Mouse (Mus musculus) kidney, postnatal 36 days (tissue): ENCODE data around the gene Arhgef11.
A peak's percentile ranks its signal among the peaks of the same experiment; 100 is the strongest.

Experiments
- DNase-seq, 2 experiments: peaks; one replicate each; pipeline ENCODE4 v3.0.0; 2021 to 2022; ENCODE audit warnings: mixed read lengths in 2 of 2

Arhgef11 gene

DNA sequence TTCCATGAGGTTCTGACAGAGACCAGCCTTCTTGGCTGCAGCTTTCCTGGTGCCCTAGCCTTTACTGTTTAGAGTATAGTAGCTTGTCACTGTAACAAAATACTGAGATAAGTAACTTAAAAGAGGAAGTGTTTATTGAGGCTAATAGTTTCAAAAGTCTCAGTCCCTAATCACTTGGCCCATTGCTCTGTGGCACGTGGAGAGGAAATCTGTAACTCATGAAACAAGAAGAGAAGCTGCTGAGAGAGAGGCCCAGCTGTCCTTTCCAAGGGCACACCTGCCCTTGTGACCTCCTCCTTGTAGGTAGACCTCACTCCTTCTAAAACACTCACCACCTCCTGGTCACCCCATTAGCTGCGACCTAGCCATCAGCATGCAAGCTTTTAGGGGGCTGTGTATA is 101.2 kb downstream of the Arhgef11 start:
- no peak for DNase-seq

DNA sequence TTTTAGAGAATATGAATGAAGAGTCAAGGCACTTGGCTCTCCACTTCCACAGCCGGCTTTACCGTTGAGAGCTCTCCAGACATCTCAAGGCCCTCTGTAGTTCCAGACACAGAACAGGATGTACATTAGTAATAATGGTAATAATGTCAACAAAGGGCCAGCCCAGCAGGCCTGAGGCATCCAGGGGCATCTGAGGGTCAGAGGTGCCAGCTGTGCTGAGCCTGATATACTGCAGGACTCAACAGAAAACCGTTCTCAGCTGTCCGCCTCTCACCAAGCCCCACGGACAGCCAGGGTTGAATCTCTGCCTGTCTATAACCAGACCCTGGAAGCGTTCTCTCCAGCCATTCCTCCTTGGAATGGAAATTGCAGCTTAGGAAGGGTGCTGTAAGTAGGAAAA is 107.2 kb downstream of the Arhgef11 start:
- DNase-seq = no peak

DNA sequence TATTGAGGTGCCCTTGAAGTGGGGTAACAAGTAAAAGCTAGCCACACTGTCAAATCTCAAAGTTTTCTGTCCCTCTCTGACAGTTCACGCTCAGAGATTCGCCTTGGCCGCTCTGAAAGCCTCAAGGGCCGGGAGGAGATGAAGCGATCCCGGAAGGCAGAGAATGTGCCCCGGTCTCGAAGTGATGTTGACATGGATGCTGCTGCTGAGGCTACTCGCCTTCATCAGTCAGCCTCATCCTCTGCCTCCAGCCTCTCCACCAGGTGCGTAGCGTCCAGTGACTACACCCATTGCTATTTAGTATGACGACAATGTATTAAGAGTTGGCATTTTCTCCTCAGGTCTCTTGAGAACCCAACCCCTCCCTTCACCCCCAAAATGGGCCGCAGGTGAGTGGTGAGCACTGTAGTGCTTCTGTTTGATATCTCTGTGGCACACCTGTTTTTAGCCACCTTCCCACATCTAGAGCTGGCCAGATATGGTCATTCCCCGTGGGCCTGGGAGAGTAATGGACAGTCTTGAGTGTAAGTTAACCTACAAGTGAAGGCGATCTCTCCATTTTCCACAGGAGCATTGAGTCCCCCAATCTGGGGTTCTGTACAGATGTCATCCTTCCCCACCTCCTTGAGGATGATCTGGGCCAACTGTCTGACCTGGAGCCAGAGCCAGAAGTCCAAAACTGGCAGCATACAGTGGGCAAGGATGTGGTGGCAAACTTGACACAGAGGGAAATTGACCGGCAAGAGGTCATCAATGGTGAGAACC is 108.2 kb downstream of the Arhgef11 start:
- no peak for DNase-seq

DNA sequence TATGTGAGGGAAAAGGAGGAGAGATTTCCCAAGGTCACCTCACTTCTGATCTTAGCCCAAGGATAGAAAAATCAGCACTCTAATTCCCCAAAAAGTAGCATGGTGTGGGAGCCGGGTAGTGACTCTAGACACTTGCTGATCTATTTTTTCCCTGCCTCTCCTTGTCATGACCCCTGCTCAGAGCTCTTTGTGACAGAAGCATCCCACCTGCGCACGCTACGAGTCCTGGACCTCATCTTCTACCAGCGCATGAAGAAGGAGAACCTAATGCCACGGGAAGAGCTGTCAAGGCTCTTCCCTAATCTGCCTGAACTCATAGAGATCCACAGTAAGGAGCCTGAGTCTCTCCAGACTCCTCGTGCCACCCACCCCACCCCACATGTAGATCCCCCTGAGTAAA is 108.8 kb downstream of the Arhgef11 start:
- DNase-seq = no peak

DNA sequence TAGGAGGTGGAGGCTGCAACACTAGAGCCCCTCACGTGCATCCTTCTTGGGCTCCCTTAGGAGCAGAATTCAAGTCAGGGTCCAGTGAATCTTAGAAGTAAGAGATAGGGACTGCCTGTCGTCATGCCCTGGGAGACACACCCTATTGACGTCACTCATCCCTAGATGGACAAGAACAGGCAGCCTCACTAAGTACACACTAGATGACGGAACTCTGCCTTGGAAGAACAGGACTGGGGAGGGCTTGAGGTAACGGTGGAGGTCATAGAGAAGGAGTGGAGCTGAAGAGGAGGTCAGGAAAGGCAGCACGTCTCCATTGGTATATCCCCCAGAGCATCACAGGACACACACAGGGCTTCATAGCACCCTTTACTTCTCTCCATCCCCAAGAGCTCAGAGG is 111.3 kb downstream of the Arhgef11 start:
- DNase-seq = no peak

DNA sequence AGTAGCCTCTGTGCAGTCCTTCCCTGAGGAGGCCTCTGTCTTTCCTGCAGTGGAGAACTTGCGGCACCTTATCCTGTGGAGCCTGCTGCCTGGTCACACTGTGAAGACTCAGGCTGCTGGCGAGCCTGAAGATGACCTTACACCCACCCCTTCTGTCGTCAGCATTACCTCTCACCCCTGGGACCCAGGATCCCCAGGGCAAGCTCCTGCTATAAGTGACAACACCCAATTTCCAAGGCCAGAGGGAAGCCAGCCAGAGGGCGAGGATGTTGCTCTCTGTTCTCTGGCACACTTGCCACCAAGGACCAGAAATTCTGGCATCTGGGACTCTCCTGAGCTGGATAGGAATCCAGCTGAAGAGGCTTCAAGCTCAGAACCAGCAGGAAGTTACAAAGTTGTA is 115.7 kb downstream of the Arhgef11 start:
- DNase-seq = no peak

DNA sequence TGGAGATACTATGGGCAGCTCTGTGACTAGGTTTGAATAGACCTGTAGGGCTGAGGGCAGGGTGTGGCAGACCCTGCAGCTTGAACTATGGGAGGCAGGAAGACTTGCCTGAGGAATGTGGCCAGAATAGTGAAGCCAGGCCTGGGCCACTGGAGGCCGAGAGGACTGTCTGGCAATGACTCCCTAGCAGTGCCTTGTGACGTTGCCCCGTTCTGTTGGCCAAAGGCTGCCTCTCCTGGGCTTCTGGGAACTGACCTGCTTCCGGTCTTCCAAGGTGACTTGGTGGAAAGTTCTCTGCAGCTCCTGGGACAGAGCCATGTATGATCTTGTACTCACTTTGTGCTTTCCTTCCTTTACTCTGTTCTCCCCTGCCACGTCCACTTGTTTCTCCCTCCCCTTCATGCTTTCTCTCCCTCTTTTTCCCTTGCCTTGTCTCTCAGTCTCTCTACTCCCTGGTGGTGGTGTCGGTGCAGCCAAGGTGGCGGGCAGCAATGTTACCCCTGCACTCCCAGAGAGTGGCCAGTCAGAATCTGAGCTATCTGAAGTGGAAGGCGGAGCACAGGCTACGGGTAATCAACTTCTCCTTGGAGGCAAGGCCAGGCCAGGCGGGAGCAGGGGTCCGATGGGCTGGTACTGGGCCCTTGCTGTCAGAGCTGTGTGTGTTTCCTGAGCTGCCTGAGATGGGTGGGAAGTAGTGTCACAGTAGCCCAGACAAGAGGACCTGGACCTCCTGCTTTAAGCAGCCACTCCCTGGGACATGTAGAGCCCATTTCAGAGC is 116.8 kb downstream of the Arhgef11 start:
- DNase-seq = no peak

DNA sequence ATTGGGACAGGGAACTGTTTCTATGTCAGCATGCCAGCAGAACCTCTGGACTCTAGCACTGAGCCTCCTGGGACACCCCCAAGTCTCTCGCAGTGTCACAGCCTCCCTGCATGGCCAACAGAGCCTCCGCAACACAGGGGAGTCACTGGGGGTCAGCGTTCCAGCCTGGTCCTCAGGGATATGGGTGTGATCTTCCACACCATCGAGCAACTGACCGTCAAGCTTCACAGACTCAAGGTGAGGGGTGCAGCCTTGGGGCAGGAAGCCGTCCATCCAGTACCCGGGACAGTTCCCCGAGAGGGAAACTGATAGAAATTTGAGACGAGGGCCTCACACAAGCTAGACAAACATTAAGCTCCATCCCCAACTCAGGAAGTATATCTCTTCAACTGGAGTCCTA is 118.0 kb downstream of the Arhgef11 start:
- no peak for DNase-seq

DNA sequence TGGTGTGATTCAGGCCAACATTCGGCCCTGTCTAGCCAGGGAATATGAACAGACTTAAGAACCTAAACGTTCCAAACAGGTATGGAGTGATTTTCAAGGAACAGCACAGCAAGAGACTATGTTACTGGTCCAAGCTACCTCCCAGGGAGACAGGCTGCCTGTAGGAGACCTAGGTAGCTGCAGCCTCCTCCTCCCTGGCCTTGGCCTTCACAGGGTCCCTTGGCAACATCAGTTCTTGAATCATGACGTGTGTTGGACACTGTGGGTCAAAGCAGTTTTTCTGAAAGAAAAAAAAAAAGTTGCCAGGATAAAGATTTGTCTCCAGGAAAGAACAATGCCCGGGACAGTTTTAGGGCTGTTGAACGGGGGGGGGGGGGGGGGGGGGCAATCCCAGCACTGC is 121.5 kb downstream of the Arhgef11 start:
- no peak for DNase-seq

DNA sequence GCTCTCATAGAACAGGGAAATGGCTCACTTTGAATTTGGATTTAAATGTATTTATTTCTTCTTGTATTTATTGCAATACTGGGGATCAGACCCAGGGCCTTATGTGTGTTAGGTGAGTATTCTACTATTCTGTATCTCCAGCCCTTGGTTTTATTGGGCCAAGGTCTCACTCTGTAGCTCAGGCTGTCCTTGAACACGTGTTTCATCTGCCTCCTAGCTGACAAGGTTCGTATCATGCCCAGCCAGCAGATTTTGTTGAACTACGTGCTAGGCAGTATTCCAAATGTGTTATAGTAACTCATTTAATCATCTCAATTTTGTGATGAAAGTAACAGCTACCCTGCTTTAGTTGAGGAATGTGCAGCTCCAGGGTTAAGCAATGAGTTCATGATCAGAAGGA is 124.7 kb downstream of the Arhgef11 start:
- DNase-seq = no peak

DNA sequence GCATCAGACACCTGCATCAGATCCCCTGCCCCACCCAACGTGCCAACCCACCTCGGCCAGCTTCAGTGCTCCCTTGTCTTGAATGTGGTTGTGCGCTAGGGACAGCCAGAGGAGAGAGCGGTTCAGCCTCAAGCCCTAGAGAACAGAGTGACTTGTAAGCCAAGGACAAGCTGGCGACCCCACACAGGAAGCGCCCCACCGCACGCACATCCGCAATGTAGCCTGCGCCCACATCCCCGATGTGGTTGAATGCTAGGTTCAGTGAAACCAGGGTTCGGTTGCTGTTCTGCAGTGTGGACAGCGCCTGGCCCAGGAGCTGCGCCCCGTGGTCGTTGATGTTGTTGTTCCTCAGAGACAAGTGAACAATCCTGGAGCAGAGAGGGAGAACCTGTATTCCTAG is 125.4 kb downstream of the Arhgef11 start:
- no peak for DNase-seq

DNA sequence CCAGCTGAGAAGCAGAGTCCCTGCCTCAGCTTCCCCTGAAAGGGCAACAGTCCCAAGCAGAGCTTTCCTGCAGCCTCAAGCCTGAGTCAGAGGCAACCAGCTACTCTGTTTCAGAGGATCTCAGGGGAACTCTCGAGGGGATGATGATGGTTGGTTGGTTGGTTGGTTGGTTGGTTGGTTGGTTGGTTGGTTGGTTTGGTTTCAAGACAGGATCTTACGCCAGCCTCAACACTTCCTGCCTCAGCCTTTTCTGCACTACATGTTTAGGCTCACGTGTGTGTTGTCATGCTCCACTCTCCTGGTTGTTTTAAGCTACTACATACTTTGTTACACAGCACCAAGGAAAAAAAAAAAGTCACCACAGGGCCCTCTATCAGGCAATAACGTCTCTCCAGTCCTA is 126.6 kb downstream of the Arhgef11 start:
- DNase-seq = no peak

DNA sequence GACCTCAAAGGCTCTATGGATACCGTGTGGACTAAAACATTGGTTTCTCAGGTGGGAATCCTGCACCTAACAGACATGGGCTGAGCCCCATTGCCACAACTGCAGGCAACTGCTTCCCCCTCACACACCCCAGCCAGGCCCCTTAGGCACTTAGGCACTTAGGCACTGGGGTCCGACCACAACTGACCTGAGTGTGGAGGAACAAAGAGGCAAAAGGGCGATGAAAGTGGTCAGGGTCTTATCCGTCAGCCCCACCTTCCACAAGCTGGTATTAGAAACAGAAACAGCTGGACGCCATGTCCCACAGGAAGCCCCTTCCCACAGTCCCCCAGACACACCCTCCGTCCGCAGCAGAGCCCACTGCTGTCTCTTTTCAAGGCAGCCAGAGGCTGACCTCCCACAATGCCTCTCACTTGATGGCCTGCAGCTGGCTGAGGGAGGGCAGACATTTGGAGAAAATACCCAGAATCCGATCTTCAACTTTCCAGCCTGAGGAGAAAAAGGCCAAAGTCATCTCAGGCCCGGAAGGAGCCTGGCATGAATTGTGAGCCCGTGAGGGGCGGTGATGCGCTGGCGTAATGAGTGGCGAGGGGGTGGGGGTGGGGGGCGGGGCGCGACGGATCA is 127.8 kb downstream of the Arhgef11 start:
- DNase-seq = peak in 1 of 2 experiments; percentile 40

DNA sequence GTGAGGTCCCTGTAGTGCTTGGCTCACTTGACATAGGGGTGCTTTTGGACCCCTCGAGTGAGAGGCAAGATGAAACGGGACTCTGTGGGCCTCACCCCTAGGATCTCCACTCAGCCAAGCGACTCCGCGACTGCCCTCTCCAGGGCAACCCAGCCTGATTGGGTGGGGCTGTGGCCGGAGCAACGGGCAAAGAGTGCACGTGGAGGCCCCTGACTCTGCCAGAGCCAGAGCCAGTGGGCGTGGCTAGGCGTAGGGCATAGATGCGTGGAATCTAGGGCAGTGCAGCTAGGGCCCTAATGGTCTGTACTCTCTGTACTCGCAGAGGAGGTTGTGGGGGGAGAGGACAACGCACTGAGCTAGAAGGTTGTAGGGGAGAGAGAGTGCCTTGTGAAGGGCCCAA is 131.1 kb downstream of the Arhgef11 start, which contains the start of gene Lrrc71:
Gene Lrrc71, minus strand, starts transcription at position 195 of the 400 bp plus-strand sequence.
- peak; percentile 73 to 74 for DNase-seq

DNA sequence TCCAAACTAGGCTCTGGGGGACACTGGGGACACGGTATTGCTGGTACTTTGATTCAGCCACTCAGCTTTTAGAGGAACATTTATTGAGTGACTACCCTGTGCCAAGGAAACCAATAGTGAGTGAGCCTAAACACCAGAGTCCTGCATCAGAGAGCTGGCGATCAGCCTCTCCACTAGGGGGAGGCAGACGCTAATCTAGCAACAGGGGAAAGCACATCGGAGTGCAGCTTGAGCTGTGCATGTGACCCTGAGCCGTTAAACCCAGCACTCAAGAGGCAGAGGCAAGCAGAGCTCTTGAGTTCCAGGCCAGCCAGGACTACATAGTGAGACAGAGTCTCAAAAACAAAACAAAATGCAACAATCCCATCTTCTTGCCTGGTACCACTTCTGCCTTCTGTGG is 131.7 kb downstream of the Arhgef11 start:
- peak; percentile 72 to 85 for DNase-seq

DNA sequence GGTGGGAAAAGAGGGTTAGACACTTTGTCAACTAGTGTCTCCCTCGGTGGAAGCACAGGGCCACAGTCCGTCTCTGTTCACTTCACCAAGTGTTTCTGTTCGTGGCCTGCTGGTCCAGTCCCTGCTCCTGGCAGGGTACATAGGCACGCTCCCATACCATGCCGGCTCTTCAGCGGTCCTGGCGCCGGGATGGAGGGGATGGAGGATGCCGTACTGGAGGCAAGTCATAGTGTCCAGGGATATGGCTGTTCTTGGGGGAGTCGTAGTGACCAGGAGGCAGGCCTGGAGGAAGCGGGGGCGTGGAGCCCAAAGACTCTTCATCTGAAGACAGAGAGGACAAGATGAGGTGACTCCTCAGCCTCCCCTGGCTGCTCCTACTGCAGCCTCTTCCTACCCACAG is 132.6 kb downstream of the Arhgef11 start:
- DNase-seq = no peak

DNA sequence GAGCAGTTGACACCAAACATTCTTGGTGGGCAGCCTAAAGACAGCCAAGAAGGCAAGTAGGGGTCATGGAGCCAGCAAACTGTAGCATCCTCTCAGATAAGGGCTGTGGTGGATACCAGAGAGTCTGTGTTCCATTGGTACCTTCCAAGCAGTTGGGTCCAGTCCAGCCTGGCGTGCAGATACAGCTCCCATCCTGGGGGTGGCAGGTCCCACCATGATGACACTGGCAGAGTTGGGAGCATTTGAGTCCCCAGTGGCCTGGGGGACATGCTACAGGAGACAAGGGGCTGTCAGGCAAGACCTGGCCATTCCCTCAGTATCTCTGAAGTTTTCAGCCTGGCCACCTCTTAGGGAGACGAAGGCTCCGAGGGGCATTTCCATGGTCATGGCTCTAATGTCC is 135.2 kb downstream of the Arhgef11 start:
- no peak for DNase-seq

DNA sequence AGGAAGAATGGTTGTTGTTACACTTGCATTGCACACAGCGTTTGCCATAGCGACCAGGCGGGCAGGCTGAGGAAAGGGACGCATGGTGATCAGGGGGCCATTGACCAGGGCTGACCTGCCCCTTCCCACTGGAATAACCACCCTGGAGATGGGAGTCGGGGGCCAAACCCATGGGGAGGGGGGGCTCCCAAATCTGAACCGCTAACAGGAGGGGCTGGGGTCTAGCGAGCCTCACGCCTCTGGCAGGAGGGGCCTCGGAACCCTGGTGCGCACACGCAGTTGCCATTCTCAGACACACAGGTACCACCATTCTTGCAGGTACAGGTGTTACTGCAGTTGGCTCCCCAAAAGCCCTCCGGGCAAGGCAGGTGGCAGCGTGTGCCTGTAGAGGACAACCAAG is 136.5 kb downstream of the Arhgef11 start:
- no peak for DNase-seq

DNA sequence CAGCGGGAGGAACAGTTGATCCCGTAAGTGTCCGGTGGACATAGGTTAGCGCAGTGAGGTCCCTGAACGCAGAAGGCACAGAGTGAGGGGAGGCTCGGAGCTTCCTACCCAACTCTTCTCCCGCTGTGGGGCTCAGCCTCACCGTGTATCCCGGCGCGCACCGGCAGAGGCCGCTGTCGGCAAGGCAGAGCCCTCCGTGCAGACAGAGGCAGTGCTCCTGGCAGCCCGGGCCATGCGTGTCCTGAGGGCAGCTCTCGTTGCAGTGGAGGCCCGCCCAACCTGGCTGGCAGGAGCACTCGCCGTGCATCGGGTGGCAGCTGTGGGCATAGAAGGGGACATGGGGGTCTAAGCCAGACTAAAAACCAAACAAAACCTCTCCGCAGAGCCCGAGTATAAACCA is 138.6 kb downstream of the Arhgef11 start:
- DNase-seq = peak; percentile 88 to 96

DNA sequence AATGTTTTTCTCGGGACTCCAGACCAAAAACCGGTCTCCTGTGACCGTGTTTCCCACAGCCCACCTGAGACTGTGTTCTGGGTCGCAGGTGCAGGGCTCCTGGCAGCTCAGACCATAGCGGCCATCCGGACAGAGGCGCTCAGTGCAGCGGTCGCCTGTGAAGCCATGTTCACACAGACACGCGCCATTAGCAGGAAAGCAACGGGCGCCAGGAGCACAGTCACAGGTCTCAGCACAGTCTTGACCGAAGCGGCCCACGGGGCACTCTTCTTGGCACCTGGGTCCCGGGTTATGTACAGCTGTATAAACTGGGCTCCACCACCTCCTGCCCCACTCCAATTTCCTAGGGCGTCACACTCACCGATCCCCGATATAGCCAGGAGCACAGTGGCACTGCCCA is 139.1 kb downstream of the Arhgef11 start:
- no peak for DNase-seq

DNA sequence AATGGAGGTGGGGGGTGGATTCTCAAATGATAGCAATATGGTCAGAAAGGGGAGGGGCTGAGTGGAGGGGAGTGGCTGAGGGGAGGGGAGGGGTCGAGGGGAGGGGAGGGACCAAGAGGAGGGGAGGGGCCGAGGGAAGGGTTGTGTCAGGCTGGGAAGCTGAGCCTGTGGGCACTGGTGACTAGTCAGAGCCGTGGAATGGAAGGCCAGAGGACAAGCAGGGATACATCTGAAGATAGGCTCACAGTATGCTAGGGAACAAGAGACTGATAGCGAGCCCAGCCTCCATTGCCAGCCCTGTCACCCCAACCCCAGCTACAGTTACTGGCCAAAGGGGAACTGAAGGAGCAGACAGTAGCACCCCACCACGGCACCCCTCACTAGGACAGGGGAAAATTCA is 141.3 kb downstream of the Arhgef11 start:
- DNase-seq = no peak

DNA sequence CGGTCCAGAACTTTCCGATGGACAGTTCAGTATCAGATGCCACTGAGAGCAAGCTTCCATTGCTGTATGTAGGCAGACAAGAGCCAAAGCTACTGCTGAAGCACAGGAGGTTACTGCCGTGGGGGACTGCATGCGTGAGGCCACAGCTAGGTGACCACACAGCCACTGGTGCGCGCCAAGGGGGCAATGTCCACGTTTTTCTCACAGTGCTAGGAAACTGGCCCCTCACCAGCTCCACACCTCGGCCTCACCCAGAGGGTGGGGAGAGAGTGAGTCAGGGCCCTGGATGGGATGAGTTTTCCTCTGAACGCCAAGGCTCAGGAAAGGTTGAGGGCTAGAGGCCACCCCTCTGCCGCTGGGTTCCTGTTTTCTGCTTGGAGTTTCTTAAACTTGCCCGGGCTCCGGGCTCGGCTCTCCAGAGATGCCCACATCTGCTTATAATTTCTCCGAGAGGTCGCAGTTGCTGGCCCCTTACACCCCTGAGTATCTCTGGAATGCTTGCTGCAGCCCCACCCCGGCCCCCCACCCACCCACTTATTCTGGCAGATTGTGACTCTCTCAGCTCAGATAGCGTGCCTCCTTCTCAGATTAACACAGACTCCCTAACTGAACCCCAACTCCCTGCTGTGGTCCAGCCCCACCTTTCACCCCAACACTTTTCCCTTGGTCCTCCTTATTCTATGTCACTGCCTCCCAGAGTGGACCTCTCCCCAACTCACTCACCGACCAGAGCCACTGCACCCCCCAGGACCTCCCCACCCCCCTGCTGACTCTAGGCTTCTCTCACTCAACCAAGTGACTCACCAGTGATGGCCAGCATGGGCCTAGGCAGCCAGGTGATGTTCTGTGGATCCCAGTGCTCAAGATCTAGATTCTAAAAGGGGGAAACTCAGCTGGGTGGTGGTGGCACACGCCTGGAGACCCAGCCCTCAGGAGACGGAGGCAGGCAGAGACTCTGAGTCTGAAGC is 144.3 kb downstream of the Arhgef11 start:
- peak; percentile 70 to 77 for DNase-seq

DNA sequence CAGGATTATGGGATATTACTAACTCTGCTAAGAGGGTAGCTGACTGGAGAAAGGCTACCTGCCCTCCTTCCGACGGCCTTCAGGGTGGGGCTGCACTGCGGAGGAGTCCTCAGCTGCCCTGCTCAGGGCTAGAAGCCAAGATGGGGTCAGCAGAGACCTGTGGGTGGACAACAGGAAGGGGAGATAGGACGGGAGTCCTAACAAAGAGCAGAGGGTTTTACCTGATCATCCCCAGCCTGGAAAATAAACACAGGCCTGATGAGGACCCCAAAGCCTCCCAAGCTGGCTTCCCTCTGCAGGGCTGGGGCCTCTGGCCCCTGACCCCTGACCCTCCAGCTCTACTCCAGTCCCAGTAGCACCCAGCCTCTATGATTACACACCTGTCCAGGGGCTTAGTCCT is 145.8 kb downstream of the Arhgef11 start:
- no peak for DNase-seq
